Mouse (Mus musculus) cerebellum, adult 2 months (tissue): ENCODE data around the gene Gpt2.

ENCODE experiments used
- CTCF ChIP-seq: fragments of 200-500 bp; IDR thresholded peaks from 2 replicates; pipeline ENCODE4 v1.5.1; 2011; ENCODE audit warnings: low read depth, mild to moderate bottlenecking, control low read depth, low read length, moderate library complexity, borderline replicate concordance; ENCODE audit not compliant: insufficient read depth
- POLR2A ChIP-seq: fragments of 200-500 bp; IDR thresholded peaks from 2 replicates; pipeline ENCODE4 v1.6.1; 2011; ENCODE audit warnings: low read length, control low read depth, borderline replicate concordance; ENCODE audit not compliant: insufficient read depth

GRCm38 (mm10) chr8:85492940-85493931, 860 bp downstream of the Gpt2 start:
- TF ChIP-seq POLR2A: no peak
- TF ChIP-seq CTCF: no peak
